In genomic region chr3:144519581-144520272, GRCm38 (mm10) we compare ENCODE assay signal across 16 mouse cellular contexts. TPM values are rescaled to one million over a fixed set of nuclear protein-coding genes. Genes with fewer than 3 reads are reported as not detected.
DNase-seq lines count a peak whose midpoint lies in the region; ATAC-seq and TF ChIP-seq lines count a peak whose summit lies in the region.
"Had no signal": no experiment of that assay in that cellular context is flagged by ENCODE, and none has a peak within 500 bp of the region (broad histone marks: within the 10 kb centered on the region; RNA-seq: fewer than 3 reads in every experiment).

No protein-coding gene starts in this region.

- no peak overlapping the region for H3K27ac ChIP-seq in intestine, embryonic 16.5 days (ENCODE audit: low read length)
- H3K27ac ChIP-seq in intestine, embryonic 15.5 days: no peak overlapping the region
- H3K27ac ChIP-seq in forebrain, embryonic 16.5 days (ENCODE audit: low read length): no peak overlapping the region
- H3K27ac ChIP-seq in midbrain, postnatal 0 days (ENCODE audit: low read depth, low read length): no peak overlapping the region; the same call in 1 of the 2 replicates
- no peak overlapping the region for H3K27ac ChIP-seq in left cerebral cortex, adult 2 months
- H3K27ac ChIP-seq: embryonic facial prominence, embryonic 13.5 days; kidney, postnatal 0 days; limb, embryonic 15.5 days had no signal

- H3K4me1 ChIP-seq in intestine, embryonic 16.5 days (ENCODE audit: control insufficient read depth, insufficient read depth, low read length): peaks cover 3% of the 10 kb centered on the region; the same call in 1 of the 2 replicates
- peaks cover 3% of the 10 kb centered on the region; the same call in 1 of the 2 replicates for H3K4me1 ChIP-seq in intestine, embryonic 15.5 days (replicated peaks)
- H3K4me1 ChIP-seq in forebrain, embryonic 16.5 days (replicated peaks; ENCODE audit: control insufficient read depth, insufficient read depth, low read length): no peaks in the 10 kb centered on the region; the same call in 1 of the 2 replicates
- no peaks in the 10 kb centered on the region for H3K4me1 ChIP-seq in midbrain, postnatal 0 days (ENCODE audit: insufficient read depth, low read length)
- H3K4me1 ChIP-seq: limb, embryonic 15.5 days had no signal

- no peaks in the 10 kb centered on the region for H3K36me3 ChIP-seq in intestine, embryonic 16.5 days (ENCODE audit: control insufficient read depth, insufficient read depth, low read length)
- H3K36me3 ChIP-seq in intestine, embryonic 15.5 days: no peaks in the 10 kb centered on the region
- no peaks in the 10 kb centered on the region for H3K36me3 ChIP-seq in forebrain, embryonic 16.5 days (ENCODE audit: control insufficient read depth, insufficient read depth)
- H3K36me3 ChIP-seq in midbrain, postnatal 0 days (ENCODE audit: insufficient read depth, low read length): no peaks in the 10 kb centered on the region
- H3K36me3 ChIP-seq: embryonic facial prominence, embryonic 13.5 days; heart, embryonic 12.5 days; limb, embryonic 15.5 days had no signal

- ATAC-seq in intestine, embryonic 16.5 days: 0 out of 2 replicates have a peak, but pooled peaks have one; percentile 21
- ATAC-seq in intestine, embryonic 15.5 days: no peak
- peak; percentile 42; the same call in 1 of the 2 replicates for ATAC-seq in forebrain, embryonic 16.5 days
- ATAC-seq in midbrain, postnatal 0 days (ENCODE audit: low FRiP score): no peak

- no peak overlapping the region for H3K4me3 ChIP-seq in intestine, embryonic 16.5 days (ENCODE audit: low read length)
- H3K4me3 ChIP-seq in intestine, embryonic 15.5 days (replicated peaks): no peak overlapping the region
- H3K4me3 ChIP-seq in forebrain, embryonic 16.5 days (replicated peaks; ENCODE audit: low read length): no peak overlapping the region
- no peak overlapping the region for H3K4me3 ChIP-seq in midbrain, postnatal 0 days (ENCODE audit: low read depth, low read length)
- H3K4me3 ChIP-seq in left cerebral cortex, adult 2 months: no peak overlapping the region
- H3K4me3 ChIP-seq: embryonic facial prominence, embryonic 13.5 days; heart, embryonic 12.5 days; limb, embryonic 15.5 days; myocyte had no signal

- TF ChIP-seq CTCF in midbrain, postnatal 0 days (IDR thresholded peaks at IDR 0.05): no peak
- TF ChIP-seq CTCF in left cerebral cortex, adult 2 months (IDR thresholded peaks at IDR 0.05): no peak

- peak; percentile 9 for DNase-seq in MN1 (ENCODE audit: low spot score)
- peak; percentile 22 for DNase-seq in midbrain, postnatal 0 days (ENCODE audit: low spot score)
- no peak for DNase-seq in gastrocnemius, postnatal 36 days
- DNase-seq in left cerebral cortex, adult 2 months (ENCODE audit: extremely low spot score in 1 of 2, low spot score in 2 of 2): no peak
- DNase-seq: adrenal gland, postnatal 36 days; gastrocnemius, postnatal 25 days; lung, adult 18-20 months; spleen, adult 18-20 months had no signal

- H3K27me3 ChIP-seq in intestine, embryonic 16.5 days (replicated peaks; ENCODE audit: control insufficient read depth, insufficient read depth, low read length): no peaks in the 10 kb centered on the region
- H3K27me3 ChIP-seq in intestine, embryonic 15.5 days (replicated peaks): no peaks in the 10 kb centered on the region
- H3K27me3 ChIP-seq in forebrain, embryonic 16.5 days (replicated peaks; ENCODE audit: control insufficient read depth, insufficient read depth, low read length): no peaks in the 10 kb centered on the region
- H3K27me3 ChIP-seq in midbrain, postnatal 0 days (ENCODE audit: insufficient read depth, low read length): no peaks in the 10 kb centered on the region
- H3K27me3 ChIP-seq: embryonic facial prominence, embryonic 13.5 days; heart, embryonic 12.5 days; limb, embryonic 15.5 days had no signal

- H3K9ac ChIP-seq in intestine, embryonic 16.5 days (ENCODE audit: low read depth, low read length): no peak overlapping the region
- no peak overlapping the region for H3K9ac ChIP-seq in intestine, embryonic 15.5 days
- H3K9ac ChIP-seq in forebrain, embryonic 16.5 days (replicated peaks; ENCODE audit: low read depth, low read length): no peak overlapping the region
- no peak overlapping the region for H3K9ac ChIP-seq in midbrain, postnatal 0 days (replicated peaks; ENCODE audit: low read length, poor library complexity, severe bottlenecking)
- H3K9ac ChIP-seq: embryonic facial prominence, embryonic 13.5 days; heart, embryonic 12.5 days; limb, embryonic 15.5 days had no signal

- no peaks in the 10 kb centered on the region for H3K9me3 ChIP-seq in intestine, embryonic 16.5 days (ENCODE audit: control insufficient read depth, low read length)
- H3K9me3 ChIP-seq in intestine, embryonic 15.5 days: no peaks in the 10 kb centered on the region
- H3K9me3 ChIP-seq in forebrain, embryonic 16.5 days (ENCODE audit: control insufficient read depth, low read length): no peaks in the 10 kb centered on the region
- H3K9me3 ChIP-seq in midbrain, postnatal 0 days (ENCODE audit: low read length): no peaks in the 10 kb centered on the region
- H3K9me3 ChIP-seq: embryonic facial prominence, embryonic 13.5 days; heart, embryonic 12.5 days; limb, embryonic 15.5 days had no signal

- intact Hi-C loops in gastrocnemius, postnatal 36 days (cut with DNase I): no loop called here
- intact Hi-C loops in left cerebral cortex, adult 2 months (cut with DNase I): no loop called here

- 37% methylated on average over 10 of the region's 10 CpGs for WGBS in intestine, embryonic 16.5 days
- 32% methylated on average over 10 of the region's 10 CpGs for WGBS in intestine, embryonic 15.5 days
- WGBS in forebrain, embryonic 16.5 days: 34% methylated on average over 10 of the region's 10 CpGs
- WGBS in midbrain, postnatal 0 days: 73% methylated on average over 10 of the region's 10 CpGs

- H3K4me2 ChIP-seq in intestine, embryonic 16.5 days (ENCODE audit: low read depth, low read length): no peak overlapping the region
- H3K4me2 ChIP-seq in intestine, embryonic 15.5 days (replicated peaks): no peak overlapping the region
- H3K4me2 ChIP-seq in forebrain, embryonic 16.5 days (ENCODE audit: low read length): no peak overlapping the region
- H3K4me2 ChIP-seq in midbrain, postnatal 0 days (ENCODE audit: low read depth, low read length, poor library complexity, severe bottlenecking): no peak overlapping the region
- H3K4me2 ChIP-seq: embryonic facial prominence, embryonic 13.5 days; heart, embryonic 12.5 days; limb, embryonic 15.5 days had no signal

RNA-seq across cellular contexts. Expression of gene Hs2st1, which starts 50.3 kb away (rescaled TPM):
- polyA plus RNA-seq in intestine, embryonic 16.5 days (2015; fragmentation: Nextera tagmentation; extraction: Ambion mirVana): 6.2 and 6.4 TPM in 2 replicates
- 9.4 and 10.3 TPM in 2 replicates for polyA plus RNA-seq in intestine, embryonic 15.5 days (2015; fragmentation: Nextera tagmentation; extraction: Ambion mirVana)
- polyA plus RNA-seq in forebrain, embryonic 16.5 days (2015; fragmentation: Nextera tagmentation; extraction: Ambion mirVana): 16.3 and 17.7 TPM in 2 replicates
- 48.5 and 53.2 TPM in 2 replicates for total RNA-seq in midbrain, postnatal 0 days (2014; rRNA removed)
- 10.7 and 13.4 TPM in 2 replicates for polyA plus RNA-seq in midbrain, postnatal 0 days (2015; fragmentation: Nextera tagmentation; extraction: Ambion mirVana)
- 10 to 100 TPM; 10.5 to 12.0 TPM for total RNA-seq in gastrocnemius, postnatal 36 days (2021)
- 10 to 100 TPM; 47.2 to 50.7 TPM for total RNA-seq in left cerebral cortex, adult 2 months (2021)

RNA-seq across cellular contexts. Expression of gene Selenof, which starts 50.4 kb away (rescaled TPM):
- polyA plus RNA-seq in intestine, embryonic 16.5 days (2015; fragmentation: Nextera tagmentation; extraction: Ambion mirVana): 597 and 626 TPM in 2 replicates
- polyA plus RNA-seq in intestine, embryonic 15.5 days (2015; fragmentation: Nextera tagmentation; extraction: Ambion mirVana): 618 and 622 TPM in 2 replicates
- 538 and 568 TPM in 2 replicates for polyA plus RNA-seq in forebrain, embryonic 16.5 days (2015; fragmentation: Nextera tagmentation; extraction: Ambion mirVana)
- total RNA-seq in midbrain, postnatal 0 days (2014; rRNA removed): 287 and 293 TPM in 2 replicates
- 596 and 650 TPM in 2 replicates for polyA plus RNA-seq in midbrain, postnatal 0 days (2015; fragmentation: Nextera tagmentation; extraction: Ambion mirVana)
- total RNA-seq in gastrocnemius, postnatal 36 days (2021): 100 to 1,000 TPM in 1 of 2 experiments, 10 to 100 TPM in 1; 98.7 to 111 TPM
- total RNA-seq in left cerebral cortex, adult 2 months (2021): 100 to 1,000 TPM; 204 to 206 TPM

Comparison
In these comparisons a context has a peak if more than half of its experiments do, and no peak if none do; other contexts are left out.
1. ATAC-seq: peak in intestine, embryonic 16.5 days (single experiment) and forebrain, embryonic 16.5 days (single experiment); none in intestine, embryonic 15.5 days (single experiment) and midbrain, postnatal 0 days (single experiment).
2. DNase-seq: peak in MN1 (single experiment) and midbrain, postnatal 0 days (single experiment); none in gastrocnemius, postnatal 36 days (0 of 2) and left cerebral cortex, adult 2 months (0 of 2).